Mouse (Mus musculus) cerebellum, adult 9-11 months (tissue): ENCODE measurements around the gene Lum.

Experiments used
- DNase-seq: peaks from one replicate; pipeline ENCODE4 v3.0.0; 2022

Gene Lum

GRCm38 (mm10) chr10:97564957-97565856, at the start of gene Lum:
Gene Lum, plus strand, starts transcription at chr10:97565128.
- no peak for DNase-seq

GRCm38 (mm10) chr10:97523366-97523765, 41.6 kb upstream of the Lum start:
- no peak for DNase-seq

- no peak for DNase-seq
Measured at GRCm38 (mm10) chr10:97535697-97536096, 29.2 kb upstream of the Lum start.

GRCm38 (mm10) chr10:97536921-97537320, 28.0 kb upstream of the Lum start:
- DNase-seq, result no peak

- DNase-seq, result no peak
Measured at GRCm38 (mm10) chr10:97538202-97538601, 26.7 kb upstream of the Lum start.

GRCm38 (mm10) chr10:97547740-97548139, 17.2 kb upstream of the Lum start:
- no peak for DNase-seq

GRCm38 (mm10) chr10:97567489-97568135, 2.7 kb downstream of the Lum start:
- peak; percentile 24 for DNase-seq

GRCm38 (mm10) chr10:97582543-97583231, 17.8 kb downstream of the Lum start:
- peak; percentile 76 for DNase-seq

GRCm38 (mm10) chr10:97584176-97584575, 19.2 kb downstream of the Lum start:
- no peak for DNase-seq

GRCm38 (mm10) chr10:97587159-97587558, 22.2 kb downstream of the Lum start:
- DNase-seq, result no peak

GRCm38 (mm10) chr10:97589574-97589973, 24.6 kb downstream of the Lum start:
- DNase-seq, result no peak

- DNase-seq, result no peak
Measured at GRCm38 (mm10) chr10:97591036-97591435, 26.1 kb downstream of the Lum start.

- DNase-seq, result no peak
Measured at GRCm38 (mm10) chr10:97591685-97592084, 26.8 kb downstream of the Lum start.

GRCm38 (mm10) chr10:97595680-97596079, 30.8 kb downstream of the Lum start:
- no peak for DNase-seq

GRCm38 (mm10) chr10:97601744-97602143, 36.8 kb downstream of the Lum start:
- DNase-seq, result no peak

- peak; percentile 93 for DNase-seq
Measured at GRCm38 (mm10) chr10:97603256-97603655, 38.3 kb downstream of the Lum start.

- DNase-seq, result no peak
Measured at GRCm38 (mm10) chr10:97606579-97606978, 41.7 kb downstream of the Lum start, which contains the start of gene Kera. Gene Kera, plus strand, starts transcription at chr10:97606879.
